Mouse (Mus musculus): ENCODE data around the gene Ikbkg. TPM values are rescaled to one million over a fixed set of nuclear protein-coding genes. Genes with fewer than 3 reads are reported as not detected.

The Ikbkg gene
- polyA plus RNA-seq, 1 experiment from 2014 or later, result 18.6 TPM

Other genes starting within 250 kb of the Ikbkg start
- gene Tex28, start 225.5 kb upstream of the Ikbkg start, polyA plus RNA-seq (2016; fragmentation: Nextera tagmentation; extraction: Ambion mirVana), result not detected in 2 replicates
- 0.05 and 0.10 TPM in 2 replicates for gene Tktl1, start 216.0 kb upstream of the Ikbkg start, polyA plus RNA-seq (2016; fragmentation: Nextera tagmentation; extraction: Ambion mirVana)
- gene Flna, start 143.5 kb upstream of the Ikbkg start, polyA plus RNA-seq (2016; fragmentation: Nextera tagmentation; extraction: Ambion mirVana), result 199 and 236 TPM in 2 replicates
- 17.9 and 22.7 TPM in 2 replicates for gene Emd, start 138.6 kb upstream of the Ikbkg start, polyA plus RNA-seq (2016; fragmentation: Nextera tagmentation; extraction: Ambion mirVana)
- gene Rpl10, start 122.5 kb upstream of the Ikbkg start, polyA plus RNA-seq (2016; fragmentation: Nextera tagmentation; extraction: Ambion mirVana), result 496 and 543 TPM in 2 replicates
- 66.9 and 73.1 TPM in 2 replicates for gene Taz, start 111.4 kb upstream of the Ikbkg start, polyA plus RNA-seq (2016; fragmentation: Nextera tagmentation; extraction: Ambion mirVana)
- 11.1 and 11.2 TPM in 2 replicates for gene Dnase1l1, start 111.0 kb upstream of the Ikbkg start, polyA plus RNA-seq (2016; fragmentation: Nextera tagmentation; extraction: Ambion mirVana)
- 114 and 125 TPM in 2 replicates for gene Atp6ap1, start 96.2 kb upstream of the Ikbkg start, polyA plus RNA-seq (2016; fragmentation: Nextera tagmentation; extraction: Ambion mirVana)
- gene Gdi1, start 88.3 kb upstream of the Ikbkg start, polyA plus RNA-seq (2016; fragmentation: Nextera tagmentation; extraction: Ambion mirVana), result 171 and 194 TPM in 2 replicates
- 57.1 and 65.2 TPM in 2 replicates for gene Fam50a, start 80.3 kb upstream of the Ikbkg start, polyA plus RNA-seq (2016; fragmentation: Nextera tagmentation; extraction: Ambion mirVana)
- gene Plxna3, start 64.2 kb upstream of the Ikbkg start, polyA plus RNA-seq (2016; fragmentation: Nextera tagmentation; extraction: Ambion mirVana), result 7.0 and 12.7 TPM in 2 replicates
- gene Lage3, start 39.7 kb upstream of the Ikbkg start, polyA plus RNA-seq (2016; fragmentation: Nextera tagmentation; extraction: Ambion mirVana), result 103 and 105 TPM in 2 replicates
- gene Ubl4a, start 20.1 kb upstream of the Ikbkg start, polyA plus RNA-seq (2016; fragmentation: Nextera tagmentation; extraction: Ambion mirVana), result 64.2 and 71.0 TPM in 2 replicates
- gene Slc10a3, start 19.9 kb upstream of the Ikbkg start, polyA plus RNA-seq (2016; fragmentation: Nextera tagmentation; extraction: Ambion mirVana), result 13.1 and 15.7 TPM in 2 replicates
- gene Fam3a, start within 50 bp of the Ikbkg start, polyA plus RNA-seq (2016; fragmentation: Nextera tagmentation; extraction: Ambion mirVana), result 24.0 and 25.3 TPM in 2 replicates
- gene G6pdx, start 35.9 kb downstream of the Ikbkg start, polyA plus RNA-seq (2016; fragmentation: Nextera tagmentation; extraction: Ambion mirVana), result 26.3 and 34.6 TPM in 2 replicates
- gene Gm6880, start 88.1 kb downstream of the Ikbkg start, polyA plus RNA-seq (2016; fragmentation: Nextera tagmentation; extraction: Ambion mirVana), result not detected in 2 replicates
- not detected in 2 replicates for gene Olfr1326-ps1, start 181.6 kb downstream of the Ikbkg start, polyA plus RNA-seq (2016; fragmentation: Nextera tagmentation; extraction: Ambion mirVana)
- gene Olfr1325, start 199.4 kb downstream of the Ikbkg start, polyA plus RNA-seq (2016; fragmentation: Nextera tagmentation; extraction: Ambion mirVana), result not detected in 2 replicates